Mouse (Mus musculus) lung, embryonic 16.5 days (tissue): ENCODE measurements around the gene Brat1. TPM values are rescaled to one million over a fixed set of nuclear protein-coding genes. Genes with fewer than 3 reads are reported as not detected.
A peak's percentile ranks its signal among the peaks of the same experiment; 100 is the strongest.

Experiments
- ATAC-seq: fragments of 200-750 bp; cut with Nextera tagmentation; 2 replicates; pipeline ENCODE4 v1.8.0; 2017; ENCODE audit warnings: low read depth, mild to moderate bottlenecking, moderate library complexity
- H3K27ac ChIP-seq: fragments of 300-500 bp; sonication (generic); 2 replicates; pipeline ENCODE4 v1.5.1; 2014; ENCODE audit warnings: mild to moderate bottlenecking, control low read depth, low read length
- H3K27me3 ChIP-seq: fragments of 300-500 bp; sonication (generic); 2 replicates; pipeline ENCODE4 v1.6.1; 2014; ENCODE audit warnings: low read depth, low read length, mixed read lengths; ENCODE audit not compliant: control insufficient read depth, insufficient read depth
- H3K36me3 ChIP-seq: fragments of 300-500 bp; sonication (generic); 2 replicates; pipeline ENCODE4 v1.6.1; 2014; ENCODE audit warnings: low read length; ENCODE audit not compliant: control insufficient read depth, insufficient read depth
- H3K4me1 ChIP-seq: fragments of 300-500 bp; sonication (generic); replicated peaks from 2 replicates; pipeline ENCODE4 v1.6.1; 2014; ENCODE audit warnings: low read length, mixed read lengths; ENCODE audit not compliant: control insufficient read depth, insufficient read depth
- H3K4me2 ChIP-seq: fragments of 300-500 bp; sonication (generic); 2 replicates; pipeline ENCODE4 v1.6.1; 2014; ENCODE audit warnings: low read depth, low read length, control low read depth
- H3K4me3 ChIP-seq: fragments of 300-500 bp; sonication (generic); 2 replicates; pipeline ENCODE4 v1.5.1; 2014; ENCODE audit warnings: mild to moderate bottlenecking, low read length, control low read depth
- H3K9ac ChIP-seq: fragments of 300-500 bp; sonication (generic); 2 replicates; pipeline ENCODE4 v1.6.1; 2014; ENCODE audit warnings: low read length, control low read depth
- H3K9me3 ChIP-seq: fragments of 300-500 bp; sonication (generic); 2 replicates; pipeline ENCODE4 v1.6.1; 2016; ENCODE audit warnings: low read length; ENCODE audit not compliant: control insufficient read depth
- WGBS: fragments of 180-500 bp; shearing (Covaris S2); extraction: QIAGEN DNeasy Blood & Tissue Kit; methylation state at CpG from one replicate; pipeline ENCODE4 v1.1.7; 2014; 5-methylcytosine and 5-hydroxymethylcytosine counted together
- polyA plus RNA-seq: library from polyadenylated mRNA; unstranded; fragments of >200 nt; fragmentation: Nextera tagmentation; extraction: Ambion mirVana; gene quantifications from 2 replicates; pipeline ENCODE4 v1.2.1, GENCODE M21; 2015

Brat1 gene
- polyA plus RNA-seq, 1 experiment from 2014 or later, result 24.4 TPM

DNA sequence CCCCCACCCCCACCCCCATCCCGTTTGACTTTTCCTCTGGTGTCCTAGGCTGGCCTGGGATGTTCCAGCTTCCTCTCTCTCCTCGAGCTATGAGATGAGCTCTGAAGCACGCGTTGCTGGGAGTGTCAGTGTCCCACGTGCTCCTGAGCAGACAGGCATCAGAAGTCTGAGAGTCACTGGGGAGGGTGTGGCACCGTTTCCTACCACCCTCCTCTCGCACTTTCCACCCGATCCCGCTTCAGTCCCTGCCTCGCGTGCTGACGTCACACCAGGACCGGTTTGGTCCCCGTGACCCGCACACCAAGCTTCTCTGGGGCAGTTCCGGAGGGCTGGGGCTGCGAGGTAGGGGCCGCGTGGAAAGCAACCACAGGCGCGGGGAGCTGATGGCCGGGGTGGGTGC is 30.5 kb downstream of the Brat1 start:
- Histone ChIP-seq H3K9ac (no peak overlapping the region; the same call in 1 of the 2 replicates), H3K27me3 (peaks cover 15% of the 10 kb centered on the region), H3K4me3 (peak overlapping the region; percentile 42), H3K27ac (no peak overlapping the region), H3K4me2 (peak overlapping the region; percentile 64), H3K4me1 (peaks cover 5% of the 10 kb centered on the region), H3K36me3 (no peaks in the 10 kb centered on the region), H3K9me3 (no peaks in the 10 kb centered on the region)
- under 1% methylated on average over 22 of the region's 22 CpGs for WGBS
- 0 out of 2 replicates have a peak, but pooled peaks have one; percentile 43 for ATAC-seq

- peak overlapping the region; percentile 64; the same call in 1 of the 2 replicates for H3K4me2 ChIP-seq
- H3K4me1 ChIP-seq, result peaks cover 5% of the 10 kb centered on the region
- H3K36me3 ChIP-seq, result no peaks in the 10 kb centered on the region
- H3K9me3 ChIP-seq, result no peaks in the 10 kb centered on the region
- no peak for ATAC-seq
- no peak overlapping the region for H3K9ac ChIP-seq
- H3K27ac ChIP-seq, result no peak overlapping the region
- no peak overlapping the region for H3K4me3 ChIP-seq
- WGBS, result 18% methylated on average over 11 of the region's 13 CpGs
- peaks cover 15% of the 10 kb centered on the region for H3K27me3 ChIP-seq
These were observed 31.4 kb downstream of the Brat1 start for GRCm38 (mm10) chr5:140736166-140736565.

DNA sequence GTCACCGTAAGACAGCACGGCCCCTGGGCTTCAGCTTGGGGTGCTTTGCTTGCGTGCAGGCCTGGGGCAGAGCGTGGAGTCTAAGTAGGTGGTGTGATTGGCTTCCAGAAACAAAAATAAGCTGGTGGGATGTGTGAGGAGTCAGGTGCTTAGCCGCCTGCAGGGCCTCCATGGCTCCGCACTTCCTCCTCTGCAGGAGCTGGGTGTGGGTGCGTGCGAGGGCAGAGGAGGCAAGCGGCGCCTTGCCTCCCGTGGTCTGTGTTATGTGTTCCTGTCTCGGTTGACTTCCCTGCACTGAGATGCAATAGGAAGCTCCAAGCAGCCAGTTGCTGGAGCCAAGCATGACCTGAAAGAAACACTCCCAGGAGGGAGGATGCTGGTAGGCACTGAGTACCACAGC is 35.0 kb downstream of the Brat1 start:
- H3K4me1 ChIP-seq, result peaks cover 5% of the 10 kb centered on the region
- no peak overlapping the region for H3K4me3 ChIP-seq
- H3K36me3 ChIP-seq, result no peaks in the 10 kb centered on the region
- H3K4me2 ChIP-seq, result no peak overlapping the region
- H3K27ac ChIP-seq, result no peak overlapping the region
- ATAC-seq, result no peak
- no peak overlapping the region for H3K9ac ChIP-seq
- H3K9me3 ChIP-seq, result no peaks in the 10 kb centered on the region
- peaks cover 15% of the 10 kb centered on the region for H3K27me3 ChIP-seq
- WGBS, result 75% methylated on average over 12 of the region's 12 CpGs

DNA sequence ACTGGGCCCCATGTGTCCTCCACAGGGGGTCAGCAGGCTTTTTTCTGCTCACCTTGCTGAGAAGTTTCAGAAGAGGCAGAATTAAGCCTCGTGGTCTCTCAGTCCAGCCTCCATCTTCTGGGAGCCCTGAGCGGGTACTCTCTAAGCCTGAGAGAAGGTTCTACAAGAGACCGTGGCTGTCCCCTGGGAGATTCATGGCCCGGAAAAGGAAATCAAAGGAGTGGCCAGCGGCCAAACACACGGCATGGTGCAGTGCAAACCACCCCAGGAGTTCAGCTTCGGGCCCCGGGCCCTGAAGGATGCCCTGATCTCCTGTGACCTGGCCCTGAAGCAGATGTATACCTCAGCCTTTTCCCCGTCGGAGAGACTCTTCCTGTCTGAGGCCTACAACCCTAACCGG is 36.2 kb downstream of the Brat1 start:
- Histone ChIP-seq H3K4me3 (no peak overlapping the region), H3K9ac (no peak overlapping the region; the same call in 1 of the 2 replicates), H3K27me3 (peaks cover 5% of the 10 kb centered on the region), H3K27ac (no peak overlapping the region), H3K4me1 (no peaks in the 10 kb centered on the region), H3K9me3 (no peaks in the 10 kb centered on the region), H3K36me3 (no peaks in the 10 kb centered on the region), H3K4me2 (no peak overlapping the region)
- ATAC-seq, result no peak
- 64% methylated on average over 11 of the region's 11 CpGs for WGBS

GRCm38 (mm10) chr5:140741877-140742276 is 37.1 kb downstream of the Brat1 start:
- no peak overlapping the region for H3K4me3 ChIP-seq
- H3K4me2 ChIP-seq, result no peak overlapping the region
- no peaks in the 10 kb centered on the region for H3K9me3 ChIP-seq
- no peak overlapping the region for H3K27ac ChIP-seq
- H3K27me3 ChIP-seq, result no peaks in the 10 kb centered on the region
- no peak overlapping the region for H3K9ac ChIP-seq
- no peaks in the 10 kb centered on the region for H3K4me1 ChIP-seq
- H3K36me3 ChIP-seq, result no peaks in the 10 kb centered on the region
- ATAC-seq, result no peak

DNA sequence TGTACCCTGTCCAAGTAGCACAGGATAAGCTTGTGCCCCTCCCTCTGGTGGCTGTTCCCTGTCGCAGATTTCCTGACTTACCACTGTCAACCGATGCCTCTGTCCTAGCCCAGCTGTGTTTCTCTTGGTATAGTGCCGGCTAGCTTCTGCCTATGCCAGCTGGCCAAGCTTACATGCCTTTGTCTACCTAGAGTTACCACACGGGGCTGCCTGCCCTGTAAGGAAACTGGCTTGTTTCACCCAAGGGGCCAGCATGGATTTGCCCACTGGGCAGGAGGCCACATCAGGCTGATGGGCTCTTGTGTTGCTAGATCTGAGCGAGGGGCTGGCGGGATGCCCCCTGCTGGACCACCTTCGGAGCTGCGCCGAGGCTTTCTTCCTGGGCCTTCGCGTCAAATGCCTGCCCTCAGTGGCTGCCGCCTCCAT is 38.9 kb downstream of the Brat1 start:
- WGBS, result 31% methylated on average over 12 of the region's 12 CpGs
- no peak for ATAC-seq
- H3K4me1 ChIP-seq, result no peaks in the 10 kb centered on the region
- no peak overlapping the region for H3K27ac ChIP-seq
- no peak overlapping the region for H3K4me2 ChIP-seq
- no peak overlapping the region for H3K9ac ChIP-seq
- H3K27me3 ChIP-seq, result no peaks in the 10 kb centered on the region
- no peak overlapping the region for H3K4me3 ChIP-seq
- no peaks in the 10 kb centered on the region for H3K9me3 ChIP-seq
- no peaks in the 10 kb centered on the region for H3K36me3 ChIP-seq

DNA sequence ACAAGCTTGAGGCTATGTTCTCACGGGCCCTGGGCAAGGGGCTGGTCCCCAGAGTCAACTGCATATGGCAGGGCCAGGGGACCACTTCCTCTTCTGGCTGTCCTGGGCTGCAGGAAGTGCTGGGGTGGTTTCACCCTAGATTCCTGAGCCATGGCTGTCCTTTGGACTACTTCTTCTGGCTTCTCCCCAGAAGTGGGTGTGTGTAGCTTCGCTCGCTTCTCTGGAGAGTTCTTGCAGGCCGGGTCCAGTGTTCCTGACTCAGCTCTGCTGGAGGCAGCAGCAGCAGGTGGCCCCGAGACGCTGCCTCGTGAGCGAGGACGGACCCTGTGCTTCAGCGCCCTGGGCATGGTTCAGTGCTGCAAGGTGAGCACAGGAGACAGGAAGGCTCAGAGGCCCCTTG is 43.6 kb downstream of the Brat1 start:
- H3K36me3 ChIP-seq, result no peaks in the 10 kb centered on the region
- no peaks in the 10 kb centered on the region for H3K9me3 ChIP-seq
- WGBS, result 81% methylated on average over 10 of the region's 10 CpGs
- peaks cover 6% of the 10 kb centered on the region for H3K4me1 ChIP-seq
- H3K9ac ChIP-seq, result no peak overlapping the region
- no peak overlapping the region for H3K4me2 ChIP-seq
- no peak for ATAC-seq
- no peaks in the 10 kb centered on the region for H3K27me3 ChIP-seq
- no peak overlapping the region for H3K4me3 ChIP-seq
- H3K27ac ChIP-seq, result no peak overlapping the region

- peaks cover 6% of the 10 kb centered on the region for H3K4me1 ChIP-seq
- 13% methylated on average over 12 of the region's 12 CpGs for WGBS
- H3K9me3 ChIP-seq, result no peaks in the 10 kb centered on the region
- no peaks in the 10 kb centered on the region for H3K36me3 ChIP-seq
- ATAC-seq, result peak; percentile 78
- peak overlapping the region; percentile 55 for H3K4me2 ChIP-seq
- no peaks in the 10 kb centered on the region for H3K27me3 ChIP-seq
- peak overlapping the region; percentile 35 for H3K4me3 ChIP-seq
- H3K9ac ChIP-seq, result peak overlapping the region; percentile 60
- H3K27ac ChIP-seq, result no peak overlapping the region
These were observed 44.5 kb downstream of the Brat1 start for GRCm38 (mm10) chr5:140749062-140749875.

DNA sequence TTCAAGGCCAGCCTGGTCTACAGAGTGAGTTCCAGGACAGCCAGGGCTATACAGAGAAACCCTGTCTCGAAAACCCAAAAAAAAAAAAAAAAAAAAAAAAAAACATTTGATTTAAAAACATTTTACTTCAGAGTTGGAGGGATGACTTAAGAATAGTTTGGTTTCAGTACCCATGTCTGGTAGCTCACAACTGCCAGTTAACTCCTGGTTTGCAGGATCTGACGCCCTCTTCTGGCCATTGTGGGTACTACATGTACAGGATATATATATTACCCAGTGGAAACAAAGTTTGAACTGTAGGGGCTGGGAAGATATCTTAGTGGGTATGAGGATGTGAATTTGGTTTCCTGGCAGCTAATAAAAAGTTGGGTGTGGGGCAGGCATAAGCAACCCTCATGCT is 46.1 kb downstream of the Brat1 start:
- no peak overlapping the region for H3K27ac ChIP-seq
- no peaks in the 10 kb centered on the region for H3K9me3 ChIP-seq
- no peak overlapping the region for H3K4me2 ChIP-seq
- H3K4me1 ChIP-seq, result peaks cover 6% of the 10 kb centered on the region
- WGBS, result 0% methylated on average over 1 of the region's 2 CpGs
- no peak for ATAC-seq
- no peak overlapping the region for H3K4me3 ChIP-seq
- no peak overlapping the region for H3K9ac ChIP-seq
- no peaks in the 10 kb centered on the region for H3K27me3 ChIP-seq
- H3K36me3 ChIP-seq, result no peaks in the 10 kb centered on the region
